8 mouse cellular contexts compared by ENCODE assay signal in the genomic region with DNA sequence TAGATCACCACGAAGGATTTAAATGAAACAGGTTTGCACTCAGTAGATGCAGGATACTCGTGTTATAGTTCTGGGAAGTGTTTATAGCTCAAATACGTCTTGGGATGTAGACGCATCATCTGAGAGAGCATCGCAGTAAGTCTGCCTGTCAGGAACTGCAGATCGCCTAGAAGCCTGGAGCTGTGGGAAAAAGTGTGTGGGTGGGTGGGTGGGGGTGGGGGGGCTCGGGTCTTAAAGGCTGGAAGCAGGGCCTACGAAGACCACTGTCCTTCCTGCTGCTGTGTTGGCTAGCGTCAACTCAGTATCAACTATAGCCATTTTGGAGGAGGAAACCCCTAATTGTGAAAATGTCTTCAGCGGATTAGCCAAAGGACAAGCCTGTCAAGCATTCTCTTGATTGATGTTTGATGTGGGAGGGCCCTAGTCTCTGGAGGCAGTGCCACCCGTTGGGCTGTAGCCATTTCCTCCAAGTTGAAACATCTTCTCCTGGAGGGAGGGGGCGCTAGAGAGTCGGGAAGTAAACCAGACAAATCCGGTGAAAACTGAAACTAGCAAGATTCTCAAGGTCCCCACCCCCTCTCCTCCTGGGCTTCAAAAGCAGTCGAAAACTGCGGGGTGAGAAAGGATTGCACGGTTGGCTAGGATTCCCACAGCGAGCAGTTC. TPM values are rescaled to one million over a fixed set of nuclear protein-coding genes. Genes with fewer than 3 reads are reported as not detected.
A peak's percentile ranks its signal among the peaks of the same experiment; 100 is the strongest.
DNase-seq lines count a peak whose midpoint lies in the region; ATAC-seq and TF ChIP-seq lines count a peak whose summit lies in the region.

A gene (plus strand): TSS at position 585 of the 663 bp plus-strand sequence.

- H3K4me2 ChIP-seq in heart, embryonic 11.5 days = peak within 1 kb of the TSS; percentile 62
- H3K4me2 ChIP-seq in kidney, embryonic 15.5 days = peak within 1 kb of the TSS; percentile 55
- H3K4me2 ChIP-seq in limb, embryonic 15.5 days = peak within 1 kb of the TSS; percentile 40
- H3K4me2 ChIP-seq in midbrain, postnatal 0 days (ENCODE audit: low read depth, low read length, poor library complexity, severe bottlenecking) = peak within 1 kb of the TSS; percentile 15

- peak; percentile 59; the same call in 1 of the 2 replicates for TF ChIP-seq CTCF in brain, embryonic 14.5 days (IDR thresholded peaks at IDR 0.05; ENCODE audit: borderline replicate concordance, extremely low read depth, insufficient read depth, insufficient read length)
- peak; percentile 70 for TF ChIP-seq CTCF in midbrain, postnatal 0 days (IDR thresholded peaks at IDR 0.05)

- WGBS in heart, embryonic 11.5 days (ENCODE audit: insufficient replicate concordance) = 25% methylated on average over 18 of the region's 18 CpGs
- WGBS in kidney, embryonic 15.5 days = 25% methylated on average over 18 of the region's 18 CpGs
- WGBS in limb, embryonic 15.5 days = 28% methylated on average over 18 of the region's 18 CpGs
- 28% methylated on average over 18 of the region's 18 CpGs for WGBS in midbrain, postnatal 0 days

- no peaks in the 10 kb centered on the region for H3K4me1 ChIP-seq in heart, embryonic 11.5 days (ENCODE audit: control insufficient read depth, insufficient read depth, low read length)
- H3K4me1 ChIP-seq in kidney, embryonic 15.5 days = 0 out of 2 replicates have a peak, but pooled peaks cover 5% of the 10 kb centered on the region
- H3K4me1 ChIP-seq in limb, embryonic 15.5 days = peaks cover 4% of the 10 kb centered on the region; the same call in 1 of the 2 replicates
- no peaks in the 10 kb centered on the region for H3K4me1 ChIP-seq in midbrain, postnatal 0 days (ENCODE audit: insufficient read depth, low read length)

- H3K27ac ChIP-seq in heart, embryonic 11.5 days (ENCODE audit: low read depth, low read length) = no peak within 1 kb of the TSS
- peak within 1 kb of the TSS; percentile 37; the same call in 1 of the 2 replicates for H3K27ac ChIP-seq in kidney, embryonic 15.5 days
- H3K27ac ChIP-seq in limb, embryonic 15.5 days = no peak within 1 kb of the TSS
- H3K27ac ChIP-seq in midbrain, postnatal 0 days (ENCODE audit: low read depth, low read length) = no peak within 1 kb of the TSS

- H3K27me3 ChIP-seq in heart, embryonic 11.5 days (ENCODE audit: control insufficient read depth, insufficient read depth, low read length) = no peaks in the 10 kb centered on the region
- H3K27me3 ChIP-seq in kidney, embryonic 15.5 days = no peaks in the 10 kb centered on the region
- H3K27me3 ChIP-seq in limb, embryonic 15.5 days = no peaks in the 10 kb centered on the region
- H3K27me3 ChIP-seq in midbrain, postnatal 0 days (ENCODE audit: insufficient read depth, low read length) = no peaks in the 10 kb centered on the region

- peak; percentile 42 for ATAC-seq in erythroid progenitor cell, adult 5-6 weeks (replicated peaks; ENCODE audit: low FRiP score, poor library complexity, severe bottlenecking)
- peak; percentile 65 for ATAC-seq in heart, embryonic 11.5 days (replicated peaks; ENCODE audit: insufficient number of reproducible peaks, low FRiP score, low TSS enrichment)
- ATAC-seq in kidney, embryonic 15.5 days (replicated peaks; ENCODE audit: low FRiP score) = peak; percentile 91
- ATAC-seq in limb, embryonic 15.5 days (ENCODE audit: insufficient number of reproducible peaks, low FRiP score, low TSS enrichment, low read depth) = peak; percentile 72; the same call in 1 of the 2 replicates
- peak; percentile 89 for ATAC-seq in midbrain, postnatal 0 days (ENCODE audit: low FRiP score)

- peak; percentile 19 for DNase-seq in 416B (ENCODE audit: low read depth)
- peak; percentile 84 for DNase-seq in brain, embryonic 14.5 days (ENCODE audit: low read depth)
- peak; percentile 78 for DNase-seq in midbrain, postnatal 0 days (ENCODE audit: low spot score)
- DNase-seq in spleen, postnatal 14 days (ENCODE audit: low spot score in 2 of 2) = peak; percentile 56 to 71

- TF ChIP-seq POLR2A in brain, embryonic 14.5 days (IDR thresholded peaks at IDR 0.05; ENCODE audit: borderline replicate concordance, extremely low read depth, insufficient read depth, insufficient read length, poor library complexity, severe bottlenecking) = no peak

- H3K9ac ChIP-seq in heart, embryonic 11.5 days (ENCODE audit: low read depth, low read length) = peak within 1 kb of the TSS; percentile 76
- peak within 1 kb of the TSS; percentile 43 for H3K9ac ChIP-seq in kidney, embryonic 15.5 days
- 0 out of 2 replicates have a peak within 1 kb of the TSS, but pooled peaks have one; percentile 14 for H3K9ac ChIP-seq in limb, embryonic 15.5 days
- H3K9ac ChIP-seq in midbrain, postnatal 0 days (replicated peaks; ENCODE audit: low read length, poor library complexity, severe bottlenecking) = no peak within 1 kb of the TSS

- no peaks in the 10 kb centered on the region for H3K9me3 ChIP-seq in heart, embryonic 11.5 days (replicated peaks; ENCODE audit: control insufficient read depth, low read length)
- H3K9me3 ChIP-seq in kidney, embryonic 15.5 days (replicated peaks) = no peaks in the 10 kb centered on the region
- H3K9me3 ChIP-seq in limb, embryonic 15.5 days = no peaks in the 10 kb centered on the region
- no peaks in the 10 kb centered on the region for H3K9me3 ChIP-seq in midbrain, postnatal 0 days (ENCODE audit: low read length)

- peak within 1 kb of the TSS; percentile 42 for H3K4me3 ChIP-seq in heart, embryonic 11.5 days (ENCODE audit: low read depth, low read length)
- peak within 1 kb of the TSS; percentile 39 for H3K4me3 ChIP-seq in kidney, embryonic 15.5 days (replicated peaks)
- H3K4me3 ChIP-seq in limb, embryonic 15.5 days = peak within 1 kb of the TSS; percentile 34
- no peak within 1 kb of the TSS for H3K4me3 ChIP-seq in midbrain, postnatal 0 days (ENCODE audit: low read depth, low read length)

- H3K36me3 ChIP-seq in heart, embryonic 11.5 days (ENCODE audit: control insufficient read depth, insufficient read depth, low read length) = no peaks in the 10 kb centered on the region
- no peaks in the 10 kb centered on the region for H3K36me3 ChIP-seq in kidney, embryonic 15.5 days
- no peaks in the 10 kb centered on the region for H3K36me3 ChIP-seq in limb, embryonic 15.5 days
- H3K36me3 ChIP-seq in midbrain, postnatal 0 days (ENCODE audit: insufficient read depth, low read length) = no peaks in the 10 kb centered on the region; the same call in 1 of the 2 replicates

RNA-seq across cellular contexts. Expression of the gene that starts here (rescaled TPM):
- 15.5 and 16.7 TPM in 2 replicates for polyA plus RNA-seq in brain, embryonic 14.5 days (2012; rRNA removed)
- total RNA-seq in erythroid progenitor cell, adult 5-6 weeks (2015; ENCODE audit: low replicate concordance) = 0.72 TPM in 1 of 2 replicates, not detected in the other
- 0.77 and 1.5 TPM in 2 replicates for total RNA-seq in erythroid progenitor cell, adult 5-6 weeks (2017; ENCODE audit: low replicate concordance)
- 5.0 and 5.9 TPM in 2 replicates for polyA plus RNA-seq in heart, embryonic 11.5 days (2014; fragmentation: Nextera tagmentation; extraction: Ambion mirVana)
- 6.5 and 8.0 TPM in 2 replicates for polyA plus RNA-seq in kidney, embryonic 15.5 days (2015; fragmentation: Nextera tagmentation; extraction: Ambion mirVana)
- polyA plus RNA-seq in limb, embryonic 15.5 days (2015; fragmentation: Nextera tagmentation; extraction: Ambion mirVana) = 5.2 and 5.8 TPM in 2 replicates
- total RNA-seq in midbrain, postnatal 0 days (2014; rRNA removed) = 12.6 and 14.4 TPM in 2 replicates
- polyA plus RNA-seq in midbrain, postnatal 0 days (2015; fragmentation: Nextera tagmentation; extraction: Ambion mirVana) = 12.4 and 12.9 TPM in 2 replicates

Comparison
In these comparisons a context has a peak if more than half of its experiments do, and no peak if none do; other contexts are left out.
1. DNase-seq: peak in every context shown above with its lines; median percentile 84 in brain, embryonic 14.5 days; 78 in midbrain, postnatal 0 days; 64 in spleen, postnatal 14 days; 19 in 416B.